Mouse (Mus musculus): ENCODE data around the gene 5730596B20Rik. TPM values are rescaled to one million over a fixed set of nuclear protein-coding genes. Genes with fewer than 3 reads are reported as not detected.

5730596B20Rik gene
- polyA plus RNA-seq, 1 experiment from 2014 or later, result 0.98 TPM

DNA sequence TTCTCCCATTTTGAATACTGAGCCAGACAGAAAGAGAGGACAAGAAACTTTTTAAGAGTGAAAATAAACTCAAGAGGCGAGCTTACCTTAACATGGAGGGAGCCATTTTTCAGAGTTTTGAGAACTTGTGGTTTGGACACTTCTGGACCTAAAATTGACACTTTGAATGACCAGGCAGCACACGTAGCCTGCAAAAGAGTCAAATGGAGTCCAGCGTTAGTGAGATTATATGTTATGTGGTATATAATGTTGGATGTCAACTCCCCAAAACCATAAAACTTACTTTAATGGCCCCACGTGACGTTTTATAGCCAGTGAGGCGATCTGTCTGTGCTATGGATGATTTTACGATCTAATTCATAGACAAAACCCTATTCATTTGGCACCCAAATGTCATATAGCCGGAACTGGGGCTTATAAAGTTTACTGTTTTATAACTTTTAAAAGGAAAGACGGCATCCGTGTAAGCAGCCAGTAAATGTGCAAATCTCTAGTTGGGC is 23.5 kb downstream of the 5730596B20Rik start:
- Histone ChIP-seq H3K4me3 (replicated peaks) (0 out of 2 replicates have a peak overlapping the region, but pooled peaks have one; percentile 12), H3K9ac (replicated peaks) (no peak overlapping the region), H3K27ac (no peak overlapping the region), H3K4me2 (peak overlapping the region; percentile 32), H3K4me1 (replicated peaks) (peaks cover 62% of the 10 kb centered on the region), H3K9me3 (no peaks in the 10 kb centered on the region), H3K36me3 (peaks cover 45% of the 10 kb centered on the region), H3K27me3 (peaks cover 32% of the 10 kb centered on the region)
- 9% methylated on average over 10 of the region's 10 CpGs for WGBS
- no peak for ATAC-seq (ENCODE audit: insufficient number of reproducible peaks, insufficient read depth, low FRiP score, low TSS enrichment, low read depth)

DNA sequence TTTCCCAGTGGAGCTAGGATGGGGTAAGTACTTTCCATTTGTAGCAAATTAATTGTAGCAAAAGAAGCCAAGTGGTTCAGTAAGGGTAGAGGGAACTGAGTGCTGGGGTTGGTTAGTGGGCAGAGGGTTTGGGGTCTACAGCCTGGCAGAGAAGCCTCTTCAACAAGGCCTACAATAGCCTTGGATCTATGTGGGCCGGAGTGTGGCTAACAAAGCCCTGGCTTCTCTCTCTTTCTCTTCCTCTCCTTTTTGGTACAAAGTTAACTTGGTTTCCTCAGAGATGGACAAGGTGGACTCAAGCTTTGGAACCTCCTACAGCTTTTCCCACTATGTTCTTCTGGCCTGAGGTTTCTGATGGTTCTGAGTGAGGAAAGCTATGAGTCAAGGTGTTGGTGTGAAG is 24.0 kb downstream of the 5730596B20Rik start:
- H3K36me3 ChIP-seq, result peaks cover 46% of the 10 kb centered on the region
- H3K9ac ChIP-seq (replicated peaks), result 0 out of 2 replicates have a peak overlapping the region, but pooled peaks have one; percentile 31
- ATAC-seq (ENCODE audit: insufficient number of reproducible peaks, insufficient read depth, low FRiP score, low TSS enrichment, low read depth), result no peak
- peaks cover 30% of the 10 kb centered on the region for H3K27me3 ChIP-seq
- no peak overlapping the region for H3K4me3 ChIP-seq (replicated peaks)
- peak overlapping the region; percentile 29; the same call in 1 of the 2 replicates for H3K27ac ChIP-seq
- H3K4me2 ChIP-seq, result no peak overlapping the region
- H3K4me1 ChIP-seq (replicated peaks), result peaks cover 66% of the 10 kb centered on the region
- no peaks in the 10 kb centered on the region for H3K9me3 ChIP-seq
- WGBS, result 38% methylated on average over 1 of the region's 1 CpGs

DNA sequence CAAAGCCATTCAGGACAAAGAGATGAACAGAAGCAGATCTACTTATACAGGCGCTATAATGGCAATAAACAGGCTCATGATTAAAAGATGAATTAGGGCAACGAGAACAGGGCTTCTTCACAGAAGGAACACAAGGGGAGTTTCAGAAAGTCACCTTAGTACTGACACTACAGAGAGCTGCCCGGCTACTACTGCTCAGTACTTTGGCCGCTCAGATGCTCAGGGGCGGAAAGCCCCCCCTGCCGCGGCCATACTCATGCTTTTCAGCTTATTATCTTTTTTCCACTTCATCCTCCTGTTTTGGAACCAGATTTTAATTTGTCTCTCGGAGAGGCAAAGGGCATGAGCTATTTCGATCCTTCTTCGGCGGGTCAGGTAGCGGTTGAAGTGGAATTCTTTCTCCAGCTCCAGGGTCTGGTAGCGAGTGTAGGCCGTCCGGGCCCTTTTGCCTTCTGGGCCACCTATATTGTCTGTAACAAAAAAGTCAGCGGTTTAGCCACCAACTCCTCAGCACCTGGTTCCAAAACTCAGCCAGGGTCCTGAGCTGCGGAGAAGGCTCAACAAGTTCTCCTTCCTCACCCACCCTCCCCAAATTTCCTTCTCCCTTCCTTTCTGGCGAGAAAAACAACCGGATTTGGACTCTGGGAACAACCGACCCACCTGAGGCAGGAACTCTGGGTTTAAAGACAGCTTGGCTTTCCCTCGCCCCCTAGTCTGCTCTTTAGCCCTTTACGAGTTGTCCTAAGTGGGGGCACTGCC is 25.2 kb downstream of the 5730596B20Rik start:
- WGBS, result 17% methylated on average over 22 of the region's 22 CpGs
- Histone ChIP-seq H3K4me3 (replicated peaks) (peak overlapping the region; percentile 50), H3K36me3 (peaks cover 48% of the 10 kb centered on the region), H3K27ac (no peak overlapping the region), H3K4me1 (replicated peaks) (peaks cover 76% of the 10 kb centered on the region), H3K9me3 (no peaks in the 10 kb centered on the region), H3K9ac (replicated peaks) (peak overlapping the region; percentile 80), H3K4me2 (peak overlapping the region; percentile 96), H3K27me3 (peaks cover 30% of the 10 kb centered on the region)
- no peak for ATAC-seq (ENCODE audit: insufficient number of reproducible peaks, insufficient read depth, low FRiP score, low TSS enrichment, low read depth)

DNA sequence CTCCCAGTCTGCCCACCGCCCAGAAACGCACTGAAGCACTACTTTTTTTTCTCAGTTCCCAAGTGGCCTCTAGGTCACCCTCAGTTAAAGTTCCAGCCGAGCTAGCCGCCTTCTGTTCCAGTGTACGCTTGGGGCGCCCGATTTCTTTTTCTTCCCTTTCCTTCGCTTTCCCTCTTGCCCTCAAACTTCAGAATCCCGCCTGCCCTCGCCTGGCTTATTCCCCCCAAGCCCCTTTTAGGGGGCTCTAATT is 25.7 kb downstream of the 5730596B20Rik start:
- peak overlapping the region; percentile 96 for H3K4me2 ChIP-seq
- no peaks in the 10 kb centered on the region for H3K9me3 ChIP-seq
- peaks cover 31% of the 10 kb centered on the region for H3K27me3 ChIP-seq
- H3K36me3 ChIP-seq, result peaks cover 48% of the 10 kb centered on the region
- H3K4me3 ChIP-seq (replicated peaks), result peak overlapping the region; percentile 50
- WGBS, result 4% methylated on average over 10 of the region's 10 CpGs
- no peak for ATAC-seq (ENCODE audit: insufficient number of reproducible peaks, insufficient read depth, low FRiP score, low TSS enrichment, low read depth)
- H3K27ac ChIP-seq, result peak overlapping the region; percentile 67; the same call in 1 of the 2 replicates
- H3K4me1 ChIP-seq (replicated peaks), result peaks cover 79% of the 10 kb centered on the region
- H3K9ac ChIP-seq (replicated peaks), result peak overlapping the region; percentile 80

DNA sequence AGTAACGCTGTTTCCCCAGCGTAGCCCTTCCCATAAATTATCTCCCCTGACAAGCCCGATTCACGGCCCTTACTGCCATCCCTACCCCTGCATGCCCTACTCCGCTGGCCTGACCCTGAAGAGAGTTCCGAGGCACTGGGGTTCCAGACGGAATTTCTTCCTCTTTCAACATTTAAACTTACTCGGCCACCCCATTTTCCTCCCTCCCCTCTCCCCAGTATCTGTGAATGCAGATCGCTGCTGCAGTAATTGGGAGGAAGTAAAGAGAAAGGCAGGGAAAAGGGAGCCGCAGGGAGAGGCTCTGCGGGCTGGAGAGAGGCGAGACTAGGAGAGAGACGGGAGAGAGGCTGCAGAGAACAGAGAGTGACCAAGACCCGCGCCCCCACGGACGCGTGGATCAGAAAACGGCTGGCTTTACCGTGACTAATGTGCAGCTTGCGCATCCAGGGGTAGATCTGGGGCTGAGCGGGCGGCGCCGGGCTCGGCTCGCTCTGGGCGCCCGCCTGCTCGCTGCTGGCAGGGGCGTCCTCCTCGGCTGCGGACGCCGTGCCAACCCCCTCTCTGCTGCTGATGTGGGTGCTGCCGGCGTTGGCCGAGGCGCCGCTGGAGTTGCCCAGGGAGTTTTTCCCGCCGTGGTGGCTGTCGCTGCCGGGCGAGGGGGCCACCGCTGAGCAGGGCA is 26.2 kb downstream of the 5730596B20Rik start:
- H3K27ac ChIP-seq, result peak overlapping the region; percentile 67
- peaks cover 83% of the 10 kb centered on the region for H3K4me1 ChIP-seq (replicated peaks)
- peak overlapping the region; percentile 96 for H3K4me2 ChIP-seq
- H3K27me3 ChIP-seq, result peaks cover 31% of the 10 kb centered on the region
- 2% methylated on average over 46 of the region's 46 CpGs for WGBS
- peaks cover 48% of the 10 kb centered on the region for H3K36me3 ChIP-seq
- H3K4me3 ChIP-seq (replicated peaks), result peak overlapping the region; percentile 50
- no peak for ATAC-seq (ENCODE audit: insufficient number of reproducible peaks, insufficient read depth, low FRiP score, low TSS enrichment, low read depth)
- no peaks in the 10 kb centered on the region for H3K9me3 ChIP-seq
- H3K9ac ChIP-seq (replicated peaks), result peak overlapping the region; percentile 80

DNA sequence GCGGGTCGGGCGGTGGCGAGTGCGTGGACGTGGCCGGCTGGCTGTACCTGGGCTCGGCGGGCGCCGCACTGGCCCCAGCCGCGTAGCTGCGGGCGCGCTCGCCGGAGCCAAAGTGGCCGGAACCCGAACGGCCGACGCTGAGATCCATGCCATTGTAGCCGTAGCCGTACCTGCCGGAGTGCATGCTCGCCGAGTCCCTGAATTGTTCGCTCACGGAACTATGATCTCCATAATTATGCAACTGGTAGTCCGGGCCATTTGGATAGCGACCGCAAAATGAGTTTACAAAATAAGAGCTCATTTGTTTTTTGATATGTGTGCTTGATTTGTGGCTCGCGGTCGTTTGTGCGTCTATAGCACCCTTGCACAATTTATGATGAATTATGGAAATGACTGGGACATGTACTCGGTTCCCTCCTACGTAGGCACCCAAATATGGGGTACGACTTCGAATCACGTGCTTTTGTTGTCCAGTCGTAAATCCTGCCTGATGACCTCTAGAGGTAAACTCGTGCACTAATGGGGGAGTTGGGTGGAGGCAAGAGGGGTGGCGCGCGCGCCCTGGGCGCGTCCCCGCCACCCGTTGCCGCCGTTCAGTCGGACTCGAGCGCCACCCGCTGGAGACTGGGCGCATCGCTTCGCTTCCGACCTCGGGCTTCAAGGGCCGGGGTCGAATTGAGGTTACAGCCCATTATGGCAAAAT is 26.9 kb downstream of the 5730596B20Rik start, which contains the start of gene Hoxa5:
Gene Hoxa5, minus strand, starts transcription at position 538 of the 703 bp plus-strand sequence.
- Histone ChIP-seq H3K27ac (peak within 1 kb of the TSS; percentile 67), H3K9me3 (no peaks in the 10 kb centered on the region), H3K27me3 (peaks cover 34% of the 10 kb centered on the region), H3K4me2 (peak within 1 kb of the TSS; percentile 96), H3K4me3 (replicated peaks) (peak within 1 kb of the TSS; percentile 50), H3K4me1 (replicated peaks) (peaks cover 90% of the 10 kb centered on the region), H3K36me3 (peaks cover 48% of the 10 kb centered on the region), H3K9ac (replicated peaks) (peak within 1 kb of the TSS; percentile 80)
- no peak for ATAC-seq (ENCODE audit: insufficient number of reproducible peaks, insufficient read depth, low FRiP score, low TSS enrichment, low read depth)
- WGBS, result 1% methylated on average over 65 of the region's 65 CpGs

DNA sequence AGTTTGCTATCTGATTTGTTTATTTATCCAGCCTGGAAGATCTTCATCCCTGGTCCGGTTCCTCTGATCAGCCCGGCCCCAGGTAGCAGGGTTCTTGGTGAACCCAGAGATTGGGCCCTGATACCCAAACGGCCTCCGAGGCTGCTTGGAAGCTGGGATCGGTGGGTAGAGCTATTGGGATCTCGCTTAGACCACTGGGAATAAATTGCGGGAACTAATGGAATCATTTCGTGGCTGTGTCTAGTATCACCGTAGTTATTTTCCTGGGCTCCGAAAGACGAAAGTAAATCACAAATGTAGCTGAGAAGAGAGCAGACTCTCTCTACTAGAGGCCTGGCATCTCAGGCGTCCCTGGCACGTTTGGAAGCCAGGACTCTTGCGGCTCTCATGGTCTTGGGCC is 27.9 kb downstream of the 5730596B20Rik start:
- Histone ChIP-seq H3K4me3 (replicated peaks) (peak overlapping the region; percentile 50), H3K4me1 (replicated peaks) (peaks cover 94% of the 10 kb centered on the region), H3K4me2 (peak overlapping the region; percentile 96), H3K9me3 (no peaks in the 10 kb centered on the region), H3K27ac (peak overlapping the region; percentile 60; the same call in 1 of the 2 replicates), H3K36me3 (peaks cover 42% of the 10 kb centered on the region), H3K27me3 (peaks cover 35% of the 10 kb centered on the region; the same call in 1 of the 2 replicates), H3K9ac (replicated peaks) (peak overlapping the region; percentile 50; the same call in 1 of the 2 replicates)
- no peak for ATAC-seq (ENCODE audit: insufficient number of reproducible peaks, insufficient read depth, low FRiP score, low TSS enrichment, low read depth)
- 5% methylated on average over 14 of the region's 14 CpGs for WGBS

DNA sequence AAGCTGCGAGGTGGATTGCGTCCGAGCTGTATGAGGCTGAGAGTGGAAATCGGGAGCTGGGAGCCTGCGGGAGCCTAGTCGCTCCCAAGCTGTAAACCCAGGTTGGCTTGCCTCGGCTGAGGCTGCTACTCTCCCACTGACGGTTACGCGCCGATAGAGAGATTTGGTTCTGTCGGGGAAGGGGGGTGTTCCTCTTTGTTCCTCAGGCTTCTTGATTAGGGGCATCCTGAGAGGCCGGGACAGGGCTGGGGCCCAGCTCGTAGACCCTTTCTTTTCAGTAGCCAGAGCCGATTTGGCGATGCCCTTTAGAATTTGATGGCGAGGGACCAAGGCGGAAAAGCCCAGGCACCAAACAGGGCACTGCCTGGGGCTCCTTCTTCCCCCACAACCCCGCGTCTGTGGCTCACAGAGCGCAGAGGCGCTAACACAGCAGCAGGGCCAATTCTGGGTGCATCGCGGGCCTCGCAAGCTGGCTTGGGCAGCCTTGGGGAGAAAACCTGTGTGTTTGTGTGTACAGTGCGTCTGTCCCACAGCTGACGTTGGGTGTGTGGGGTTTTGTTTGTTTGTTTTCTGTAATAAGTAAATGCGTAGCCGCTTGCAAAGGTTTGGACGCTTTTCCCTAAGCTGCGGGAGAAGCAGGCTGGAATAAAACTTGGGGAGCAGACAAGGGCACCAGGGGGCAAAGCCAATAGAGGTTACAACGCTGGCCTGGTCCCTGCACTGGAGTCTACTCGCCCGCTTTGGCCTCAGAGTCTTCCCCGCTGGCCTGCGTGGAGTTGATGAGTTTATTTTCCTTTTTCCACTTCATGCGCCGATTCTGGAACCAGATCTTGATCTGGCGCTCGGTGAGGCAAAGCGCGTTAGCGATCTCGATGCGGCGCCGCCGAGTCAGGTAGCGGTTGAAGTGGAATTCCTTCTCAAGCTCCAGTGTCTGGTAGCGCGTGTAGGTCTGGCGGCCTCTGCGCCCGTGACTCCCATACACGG is 28.6 kb downstream of the 5730596B20Rik start:
- peak overlapping the region; percentile 50 for H3K4me3 ChIP-seq (replicated peaks)
- peak overlapping the region; percentile 50 for H3K9ac ChIP-seq (replicated peaks)
- peaks cover 93% of the 10 kb centered on the region for H3K4me1 ChIP-seq (replicated peaks)
- ATAC-seq (ENCODE audit: insufficient number of reproducible peaks, insufficient read depth, low FRiP score, low TSS enrichment, low read depth), result no peak
- H3K36me3 ChIP-seq, result peaks cover 41% of the 10 kb centered on the region
- H3K27me3 ChIP-seq, result peaks cover 33% of the 10 kb centered on the region; the same call in 1 of the 2 replicates
- H3K4me2 ChIP-seq, result peak overlapping the region; percentile 96
- WGBS, result 7% methylated on average over 55 of the region's 55 CpGs
- H3K9me3 ChIP-seq, result no peaks in the 10 kb centered on the region
- peak overlapping the region; percentile 60; the same call in 1 of the 2 replicates for H3K27ac ChIP-seq

DNA sequence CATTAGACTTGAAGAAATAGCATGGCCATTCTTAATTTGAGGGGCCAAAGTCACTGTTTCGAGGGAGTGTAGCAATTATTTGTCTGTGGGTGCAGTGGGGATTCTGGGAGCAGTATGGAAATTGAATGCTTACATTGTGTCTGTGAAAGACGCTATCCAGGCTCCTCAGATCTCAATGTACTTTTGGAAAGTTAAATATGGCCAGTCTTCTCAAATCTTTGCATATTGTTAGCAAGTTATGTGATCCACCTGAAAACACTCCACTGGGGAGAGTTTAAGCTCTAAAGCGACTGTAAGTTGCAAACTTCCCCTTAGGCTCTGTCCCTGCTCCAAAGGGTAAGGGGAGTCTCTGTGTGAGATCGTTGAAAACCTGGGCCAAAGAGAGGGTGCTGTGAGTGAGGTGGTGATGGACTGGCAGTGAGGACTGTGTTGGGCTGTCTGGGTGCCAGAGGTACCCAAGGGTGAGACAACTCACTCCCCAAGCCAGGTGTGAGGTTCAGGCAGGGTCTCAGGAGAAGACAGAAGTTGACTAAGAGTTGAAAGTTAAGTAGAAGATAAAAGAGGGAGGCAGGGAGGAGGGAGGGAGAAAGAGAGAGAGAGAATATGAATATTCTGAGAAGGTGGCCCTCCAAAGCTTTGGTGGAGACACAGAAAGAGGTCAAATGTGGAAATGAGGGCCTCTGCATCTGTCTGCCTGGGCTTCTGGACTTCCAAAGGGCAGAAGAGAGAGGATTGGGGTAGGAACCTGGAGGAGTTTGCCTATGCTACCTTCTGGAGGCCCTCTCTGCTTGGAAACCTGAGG is 29.8 kb downstream of the 5730596B20Rik start:
- H3K4me1 ChIP-seq (replicated peaks), result peaks cover 88% of the 10 kb centered on the region
- peaks cover 33% of the 10 kb centered on the region; the same call in 1 of the 2 replicates for H3K27me3 ChIP-seq
- peak overlapping the region; percentile 50; the same call in 1 of the 2 replicates for H3K9ac ChIP-seq (replicated peaks)
- 12% methylated on average over 4 of the region's 4 CpGs for WGBS
- peak overlapping the region; percentile 96 for H3K4me2 ChIP-seq
- H3K27ac ChIP-seq, result 0 out of 2 replicates have a peak overlapping the region, but pooled peaks have one; percentile 35
- peak overlapping the region; percentile 50 for H3K4me3 ChIP-seq (replicated peaks)
- ATAC-seq (ENCODE audit: insufficient number of reproducible peaks, insufficient read depth, low FRiP score, low TSS enrichment, low read depth), result no peak
- peaks cover 32% of the 10 kb centered on the region for H3K36me3 ChIP-seq
- no peaks in the 10 kb centered on the region for H3K9me3 ChIP-seq
